Mouse (Mus musculus) liver, embryonic 14.5 days (tissue): ENCODE results near the gene 2610301B20Rik.

Experiments
- CTCF ChIP-seq: IDR thresholded peaks from 2 replicates; pipeline ENCODE4 v1.5.1; 2016; ENCODE audit warnings: antibody characterized with exemption, low read depth, control low read depth
- EP300 ChIP-seq: IDR thresholded peaks from 2 replicates; pipeline ENCODE4 v1.6.1; 2016; ENCODE audit warnings: antibody characterized with exemption, low read depth

DNA sequence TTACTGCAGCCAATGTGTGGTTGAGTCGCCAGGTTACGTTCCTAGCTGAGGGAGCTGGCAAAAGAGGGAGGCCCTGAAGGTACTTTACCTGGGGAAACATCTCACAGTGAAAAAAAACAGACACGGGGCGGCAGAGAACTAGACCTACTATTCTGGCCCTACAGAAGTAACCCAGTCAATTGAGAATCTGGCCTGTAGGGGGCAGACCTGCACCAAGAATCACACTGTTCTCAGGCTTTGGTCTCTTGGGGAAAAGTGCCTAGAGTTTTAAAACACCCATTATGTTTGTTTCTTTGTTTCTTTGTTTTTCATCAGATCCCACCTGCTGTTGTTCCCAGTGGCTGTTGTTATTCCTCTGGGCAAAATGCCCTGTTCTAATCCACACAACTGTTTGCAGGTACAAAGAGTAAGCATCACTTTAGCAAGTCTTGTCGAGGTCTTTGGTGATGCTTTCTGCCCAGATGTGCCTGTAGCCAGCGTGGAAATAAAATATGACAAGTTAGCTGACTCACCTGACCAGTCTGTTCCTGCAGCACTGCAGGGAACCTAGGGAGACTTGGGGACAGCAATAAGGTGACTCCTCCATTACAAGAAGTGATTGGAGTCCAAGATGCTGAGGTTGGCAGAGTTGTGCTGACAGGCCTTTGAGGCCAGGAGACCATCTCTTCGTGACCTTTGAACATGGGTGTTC is 38.5 kb downstream of the 2610301B20Rik start:
- TF ChIP-seq CTCF (peak; percentile 88), EP300 (no peak)
